Mouse (Mus musculus) urinary bladder, adult 2 months (tissue): Measurements from ENCODE around the gene Atg101. TPM values are rescaled to one million over a fixed set of nuclear protein-coding genes. Genes with fewer than 3 reads are reported as not detected.

Experiments
- DNase-seq: peaks from one replicate; pipeline ENCODE4 v3.0.0; 2022; ENCODE audit warnings: low spot score
- polyA plus RNA-seq: library from polyadenylated mRNA; depleted of rRNA; stranded (reverse); fragments of >200 nt; gene quantifications from 2 replicates; pipeline ENCODE4 v1.2.3, GENCODE M21; 2012

Atg101 gene
- polyA plus RNA-seq, 1 experiment: 54.0 TPM

DNA sequence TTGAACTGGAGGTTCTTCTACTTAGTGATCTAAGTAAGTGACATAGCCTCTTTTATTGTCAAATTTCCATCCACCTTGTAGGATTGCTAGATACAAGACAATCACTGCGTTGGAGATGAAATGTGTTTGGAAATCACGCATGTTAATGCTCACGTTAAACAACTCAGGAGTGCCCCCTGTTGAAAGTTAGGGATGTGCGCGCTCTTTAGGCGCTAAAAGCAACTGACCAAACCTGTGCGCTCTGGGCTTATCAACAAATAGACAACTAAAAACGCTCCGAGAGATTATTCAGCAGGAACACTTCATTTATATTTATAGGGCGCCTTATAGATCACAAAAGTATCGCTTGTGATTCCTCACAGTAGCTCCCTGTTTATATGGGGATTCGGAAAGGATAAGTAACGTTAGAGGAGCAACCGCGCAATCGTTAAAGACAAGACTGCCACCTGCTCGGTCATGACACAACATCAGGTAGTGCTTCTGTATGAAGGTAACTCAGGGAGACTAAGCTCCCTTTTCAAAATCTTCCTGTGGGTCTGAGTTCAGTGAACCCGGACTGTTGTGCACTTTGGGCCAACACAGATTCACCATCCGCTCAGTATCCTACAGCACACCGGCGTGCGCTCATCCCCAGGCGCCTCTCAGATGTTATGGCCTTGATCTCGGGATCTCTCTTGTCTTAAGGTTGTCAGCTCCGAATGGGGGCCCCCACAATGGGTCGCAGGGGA, 725 bp upstream of the Atg101 start:
- no peak for DNase-seq

- DNase-seq: no peak
Observed at GRCm38 (mm10) chr15:101286129-101286770, 2.2 kb downstream of the Atg101 start.

GRCm38 (mm10) chr15:101287361-101287760, 3.3 kb downstream of the Atg101 start:
- DNase-seq: no peak

- DNase-seq: no peak
Observed at GRCm38 (mm10) chr15:101290354-101290753, 6.3 kb downstream of the Atg101 start.

DNA sequence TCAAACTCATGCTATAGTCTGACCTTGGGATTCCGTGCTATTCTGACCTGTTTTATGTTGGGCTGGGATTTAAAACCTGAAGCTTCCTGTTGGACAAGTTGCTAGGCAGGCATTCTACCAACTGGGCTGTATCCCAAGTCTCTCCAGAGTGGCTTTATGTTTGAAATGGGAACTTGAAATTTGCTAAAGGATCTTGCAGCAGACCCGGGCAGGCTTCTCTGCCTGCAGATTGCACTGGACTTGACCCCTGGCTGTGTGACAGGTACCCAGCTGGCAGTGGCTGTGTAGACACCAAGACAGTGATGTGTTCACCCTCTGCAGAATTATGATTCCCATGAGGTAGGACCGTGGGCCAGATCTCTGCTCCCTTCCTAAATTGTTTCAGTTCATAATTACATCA, 7.9 kb downstream of the Atg101 start:
- no peak for DNase-seq

- DNase-seq: no peak
Observed at GRCm38 (mm10) chr15:101293025-101293621, 9.1 kb downstream of the Atg101 start, which contains the start of gene 6030408B16Rik. Gene 6030408B16Rik, plus strand, starts transcription at chr15:101293212.

DNA sequence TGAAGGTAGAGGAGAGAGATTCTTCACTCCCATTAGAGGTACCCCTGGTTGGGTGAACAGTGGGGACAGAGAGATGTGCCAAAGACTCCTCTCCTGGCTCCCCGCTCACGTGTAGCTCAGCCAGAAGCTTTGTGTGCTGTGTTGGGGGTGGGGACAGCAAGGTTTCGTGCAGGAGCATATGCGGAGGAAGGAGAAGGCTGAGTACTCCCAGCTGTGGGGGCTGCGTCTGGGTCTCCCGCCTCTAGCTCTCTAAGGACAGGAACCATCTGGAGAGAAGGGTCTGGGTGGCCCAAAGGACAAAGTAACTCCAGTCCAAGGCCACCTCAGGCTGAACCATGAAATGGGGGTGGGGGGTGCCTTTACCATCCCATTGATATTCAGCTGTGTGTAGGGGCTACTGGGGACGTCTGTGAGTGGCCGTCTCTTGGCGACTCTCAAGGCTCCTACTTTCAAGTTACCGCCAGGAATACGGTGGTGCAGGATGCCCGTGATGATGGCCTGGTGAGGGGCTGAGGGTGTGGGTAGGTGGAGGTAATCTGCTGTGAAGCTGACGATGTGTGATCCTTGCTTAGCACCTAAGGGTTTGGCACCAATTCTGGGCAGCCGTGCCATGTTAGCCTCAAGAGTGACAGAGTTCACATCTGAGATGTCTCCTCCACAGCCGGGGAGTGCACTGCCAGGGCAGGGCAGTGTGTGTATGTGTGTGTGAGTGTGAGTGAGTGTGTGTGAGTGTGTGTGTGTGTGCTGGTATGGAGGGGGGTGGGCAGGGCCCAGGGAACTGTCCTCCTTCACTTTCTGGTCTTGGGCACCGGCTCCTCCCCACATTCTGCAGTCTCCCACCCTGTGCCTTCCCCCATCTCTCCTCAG, 10.2 kb downstream of the Atg101 start:
- DNase-seq: no peak

DNA sequence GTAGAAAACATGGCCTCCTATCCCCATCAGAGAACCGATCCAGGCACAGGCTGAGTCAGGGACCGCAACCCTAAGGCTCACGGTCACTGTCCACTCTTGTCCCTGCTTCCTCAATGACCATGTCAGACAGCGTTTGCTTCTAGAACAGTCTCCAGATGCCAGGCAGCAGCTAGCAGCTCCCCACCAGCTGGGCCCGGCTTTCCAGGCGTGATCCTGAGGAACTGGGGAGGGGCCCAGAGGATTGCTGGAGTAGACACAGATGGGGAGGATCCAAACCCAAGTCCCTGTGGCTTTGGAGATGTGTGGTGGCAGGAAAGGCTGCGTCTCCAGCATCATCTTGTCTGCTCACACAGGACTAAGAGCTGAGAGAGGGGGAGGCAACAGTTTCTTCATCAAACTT, 11.0 kb downstream of the Atg101 start:
- no peak for DNase-seq

DNA sequence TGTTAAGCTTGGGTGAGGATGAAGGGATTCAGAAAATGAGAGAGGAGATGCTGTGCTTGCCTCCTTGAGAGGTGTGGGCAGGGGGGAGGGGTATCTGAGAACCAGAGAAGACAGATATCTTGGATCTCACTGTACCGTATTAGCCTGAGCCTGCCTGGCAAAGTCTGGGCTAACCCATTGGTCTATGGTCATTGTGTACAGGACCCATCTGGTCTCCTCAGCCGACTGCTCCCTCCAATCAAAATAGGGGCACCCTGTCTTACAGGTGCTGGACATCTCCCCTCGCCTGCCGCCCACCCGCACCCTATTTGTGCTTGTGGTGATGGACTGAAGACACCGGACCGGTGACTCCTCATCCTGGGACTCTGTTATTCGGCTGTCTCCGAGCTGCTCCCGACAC, 11.5 kb downstream of the Atg101 start:
- no peak for DNase-seq

- DNase-seq: no peak
Observed at GRCm38 (mm10) chr15:101296091-101296490, 12.0 kb downstream of the Atg101 start.

DNA sequence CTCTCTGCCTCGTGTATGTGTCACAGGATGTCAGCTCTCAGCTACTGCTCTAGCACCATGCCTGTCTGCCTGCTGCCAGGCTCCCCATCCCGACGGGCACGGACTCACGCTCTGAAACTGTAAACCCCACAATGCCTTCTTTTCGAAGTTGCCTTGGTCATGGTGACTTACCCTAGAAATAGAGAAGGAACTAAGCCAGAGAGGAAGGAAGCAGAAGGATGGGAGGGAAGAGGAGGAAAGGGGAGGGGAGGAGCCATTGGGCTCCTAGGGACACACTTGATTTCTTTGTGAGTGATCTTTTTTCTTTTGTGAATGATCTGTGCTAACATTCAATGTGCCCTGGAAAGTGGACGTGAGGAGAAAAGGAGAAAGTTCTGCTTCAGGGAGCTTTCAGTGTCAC, 13.9 kb downstream of the Atg101 start:
- DNase-seq: no peak

DNA sequence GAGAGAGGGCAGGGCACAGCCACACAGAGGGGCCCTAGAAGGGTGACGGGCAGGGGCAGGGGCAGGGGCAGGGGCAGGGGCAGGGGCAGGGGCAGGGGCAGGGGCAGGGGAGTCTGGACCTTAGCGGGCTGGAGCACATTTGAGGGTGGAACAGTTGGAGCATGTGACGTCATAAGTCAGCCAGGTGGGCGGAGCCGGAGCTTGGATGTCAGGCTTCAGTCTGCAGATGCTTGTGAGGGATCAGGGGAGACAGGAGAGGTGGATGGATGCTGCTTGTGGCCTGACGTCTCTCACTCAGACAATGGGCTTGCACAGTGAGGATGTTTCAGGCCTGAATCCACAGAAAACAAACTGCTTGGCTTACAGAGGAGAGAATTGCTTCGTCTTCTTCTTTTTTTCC, 14.5 kb downstream of the Atg101 start:
- DNase-seq: no peak

DNA sequence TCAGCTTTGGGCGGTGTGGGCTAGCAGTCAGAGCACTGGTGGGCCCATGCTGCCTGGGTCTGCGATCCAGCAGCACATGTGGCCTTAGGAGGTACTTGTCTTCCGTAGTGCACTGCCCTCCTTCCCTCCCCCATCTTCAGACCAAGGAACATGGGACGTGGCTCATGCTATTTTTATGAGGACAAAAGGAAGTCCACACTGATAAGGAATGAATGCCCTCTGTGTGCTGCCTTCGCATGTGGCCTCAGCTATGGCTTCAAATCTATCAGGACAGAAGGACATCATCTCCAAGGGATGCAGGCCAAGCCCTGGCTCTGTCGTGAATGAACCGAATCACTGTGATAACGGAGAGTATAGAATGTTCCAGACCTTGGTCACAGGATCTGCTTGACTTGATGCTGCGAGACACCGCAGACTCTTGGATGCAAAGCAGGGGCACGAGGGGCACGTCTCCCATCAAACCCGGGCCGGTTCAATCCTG, 15.4 kb downstream of the Atg101 start:
- no peak for DNase-seq

DNA sequence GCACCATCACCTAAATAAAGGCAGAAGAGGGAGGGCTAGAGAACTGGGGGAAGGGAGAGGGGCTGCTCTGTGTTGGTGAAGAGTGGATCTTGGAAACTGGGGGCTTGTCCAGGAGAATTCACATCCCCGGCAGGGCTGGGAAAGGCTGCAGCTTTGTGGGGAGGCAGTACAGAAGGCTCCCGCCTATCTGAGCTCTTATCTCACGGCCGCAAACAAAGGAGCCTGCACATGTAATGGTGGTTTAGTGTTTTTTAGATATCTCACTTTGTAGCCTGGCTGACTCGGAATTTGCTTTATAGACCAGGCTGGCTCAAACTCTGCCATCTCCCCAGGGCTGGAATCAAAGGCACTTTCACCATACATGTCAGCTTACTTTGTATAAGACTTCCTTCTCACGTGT, 16.1 kb downstream of the Atg101 start:
- DNase-seq: no peak

GRCm38 (mm10) chr15:101302201-101302600, 18.1 kb downstream of the Atg101 start:
- DNase-seq: no peak

- no peak for DNase-seq
Observed at GRCm38 (mm10) chr15:101303830-101304229, 19.8 kb downstream of the Atg101 start.

- DNase-seq: no peak
Observed at GRCm38 (mm10) chr15:101306459-101306858, 22.4 kb downstream of the Atg101 start.

DNA sequence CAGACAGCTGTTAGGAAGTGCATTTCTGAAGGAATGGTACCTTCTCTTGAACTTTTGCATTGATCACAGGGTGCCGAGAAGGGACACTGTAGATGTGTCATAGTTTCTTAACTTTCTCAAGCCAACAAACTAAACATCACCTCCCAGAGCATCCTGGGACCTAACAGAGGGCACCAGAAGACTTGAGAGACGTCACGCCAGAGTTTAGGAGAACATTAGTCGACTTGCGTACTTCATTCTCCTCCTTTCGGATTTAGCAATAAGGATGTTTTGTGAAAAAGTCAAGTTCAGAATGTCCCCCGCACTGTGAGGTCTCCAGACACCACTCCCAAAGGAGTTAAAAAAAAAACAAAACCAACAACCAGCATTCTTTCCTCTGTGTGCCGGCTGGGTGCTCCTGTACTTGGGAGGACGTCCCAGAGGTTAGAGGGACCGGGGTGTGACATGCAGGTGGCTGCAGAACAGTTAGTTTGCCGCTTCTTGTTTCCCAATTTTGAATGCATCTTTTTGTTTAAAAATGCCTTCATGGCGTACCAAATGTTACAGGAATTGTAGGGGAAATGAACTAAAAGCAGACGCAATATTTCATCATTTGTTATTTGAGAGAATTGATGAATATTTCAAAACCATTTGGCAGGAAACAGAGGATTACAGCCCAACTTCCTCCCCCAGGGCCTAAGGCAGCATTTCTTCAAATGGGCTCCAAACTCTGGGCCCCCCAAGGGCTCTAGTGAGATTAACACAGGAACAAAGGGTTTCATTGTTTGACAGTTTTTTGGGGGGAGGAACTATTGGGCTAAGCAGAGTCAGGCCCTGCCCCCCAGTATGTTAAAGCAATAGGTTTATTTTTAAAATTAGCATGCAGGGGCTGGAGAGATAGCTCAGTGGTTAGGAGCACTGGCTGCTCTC, 24.6 kb downstream of the Atg101 start:
- no peak for DNase-seq

GRCm38 (mm10) chr15:101309493-101309892, 25.4 kb downstream of the Atg101 start:
- no peak for DNase-seq

DNA sequence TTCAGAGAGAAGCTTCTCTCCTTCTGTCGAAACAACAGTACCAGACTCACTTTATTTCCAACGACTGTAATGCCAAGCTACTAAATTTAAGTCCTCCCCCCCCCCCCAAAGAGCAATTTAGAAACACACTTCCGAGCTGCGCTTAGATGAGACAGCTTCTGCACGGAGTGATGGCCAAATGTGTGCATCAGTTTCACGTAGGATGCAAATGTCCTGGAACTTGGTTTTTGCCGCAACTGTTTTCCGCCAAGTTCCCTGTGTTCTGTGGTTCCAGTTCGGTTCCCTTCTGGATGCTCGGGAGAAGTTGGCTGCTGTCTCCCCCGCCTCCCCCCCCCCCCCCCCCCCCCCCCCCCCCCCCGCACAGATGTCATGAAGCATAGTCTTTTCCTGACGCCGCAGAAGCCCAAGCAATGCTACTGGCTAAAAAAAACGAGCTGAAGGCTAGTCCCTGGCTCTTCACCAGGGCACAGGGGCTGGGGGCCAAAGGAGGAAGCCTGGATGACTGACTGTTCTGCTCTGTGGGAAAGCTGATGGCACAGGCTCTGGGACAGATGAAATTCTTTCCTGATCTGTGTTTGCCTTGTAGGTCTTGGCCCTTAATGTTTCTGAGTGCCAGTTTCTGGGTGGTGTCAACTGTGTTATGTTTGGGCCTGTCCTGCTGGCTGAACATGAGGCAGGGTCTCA, 27.2 kb downstream of the Atg101 start:
- no peak for DNase-seq
